Mouse (Mus musculus): Measurements from ENCODE around the gene Hipk2.

The Hipk2 gene

DNA sequence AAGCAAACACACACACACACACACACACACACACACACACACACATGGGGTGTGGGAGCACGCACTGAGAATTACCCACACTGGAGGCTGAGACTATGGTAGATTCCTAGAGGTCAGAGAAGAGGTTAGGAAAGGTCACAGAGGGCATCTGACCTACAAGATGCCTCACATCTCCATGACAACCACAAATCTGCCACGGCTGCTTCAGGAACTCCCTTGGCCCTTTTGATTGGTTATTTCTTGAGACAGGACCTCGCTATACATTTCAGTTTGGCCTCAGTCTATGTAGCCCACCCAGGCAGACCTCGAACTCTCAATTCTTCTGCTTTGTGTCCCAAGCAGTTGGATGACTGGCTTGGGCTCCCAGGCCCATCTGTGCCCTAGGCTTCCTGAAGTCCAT lies 214.3 kb downstream of the Hipk2 start:
- in situ Hi-C loops (cut with MboI, MseI) = loop anchor here (5.0 kb wide), 1 partner anchor 406 kb away; no protein-coding TSS in a partner anchor

- in situ Hi-C loops (cut with MboI, MseI) = loop anchor here (5.0 kb wide), 2 partner anchors 37 to 262 kb away; no protein-coding TSS in a partner anchor
Observed at GRCm38 (mm10) chr6:38650263-38650937, 225.6 kb downstream of the Hipk2 start.

DNA sequence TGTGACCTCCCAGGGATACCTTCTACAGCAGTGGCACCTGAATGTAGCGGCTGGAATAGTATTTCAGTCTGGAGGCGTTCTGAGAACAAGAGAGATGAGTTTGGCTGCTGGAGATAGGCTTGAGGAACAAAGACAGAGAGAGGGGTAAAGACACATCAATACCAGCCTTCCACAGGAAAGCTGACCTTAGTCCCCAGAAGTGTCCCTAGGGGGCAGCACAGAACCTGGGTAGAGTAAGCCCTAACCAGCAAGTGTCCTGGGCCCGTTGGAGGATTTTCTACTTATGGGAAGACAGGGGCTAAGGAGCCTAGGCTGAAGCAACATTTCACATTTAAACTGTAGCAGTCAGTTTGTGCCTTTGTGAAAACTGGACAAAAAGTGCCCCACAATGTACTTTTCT lies 226.4 kb downstream of the Hipk2 start:
- in situ Hi-C loops (cut with MboI, MseI) = no loop called here
